Mouse (Mus musculus) kidney, embryonic 16.5 days (tissue): ENCODE measurements around the gene Tlr4. TPM values are rescaled to one million over a fixed set of nuclear protein-coding genes. Genes with fewer than 3 reads are reported as not detected.

Source experiments
- ATAC-seq: fragments of 200-750 bp; cut with Nextera tagmentation; 2 replicates; pipeline ENCODE4 v1.8.0; 2017; ENCODE audit warnings: moderate TSS enrichment; ENCODE audit not compliant: low FRiP score, low TSS enrichment
- H3K27ac ChIP-seq: fragments of 300-500 bp; sonication (generic); 2 replicates; pipeline ENCODE4 v1.5.1; 2014; ENCODE audit warnings: low read length
- H3K27me3 ChIP-seq: fragments of 300-500 bp; sonication (generic); 2 replicates; pipeline ENCODE4 v1.6.1; 2014; ENCODE audit warnings: low read length, control low read depth, mixed read lengths; ENCODE audit not compliant: insufficient read depth
- H3K36me3 ChIP-seq: fragments of 300-500 bp; sonication (generic); 2 replicates; pipeline ENCODE4 v1.6.1; 2014; ENCODE audit warnings: low read length, control low read depth, mixed read lengths; ENCODE audit not compliant: insufficient read depth
- H3K4me1 ChIP-seq: fragments of 300-500 bp; sonication (generic); 2 replicates; pipeline ENCODE4 v1.6.1; 2014; ENCODE audit warnings: low read length, control low read depth, mixed read lengths; ENCODE audit not compliant: insufficient read depth
- H3K4me2 ChIP-seq: fragments of 300-500 bp; sonication (generic); replicated peaks from 2 replicates; pipeline ENCODE4 v1.6.1; 2014; ENCODE audit warnings: low read depth, low read length
- H3K4me3 ChIP-seq: fragments of 300-500 bp; sonication (generic); 2 replicates; pipeline ENCODE4 v1.5.1; 2014; ENCODE audit warnings: mild to moderate bottlenecking, low read length
- H3K9ac ChIP-seq: fragments of 300-500 bp; sonication (generic); replicated peaks from 2 replicates; pipeline ENCODE4 v1.6.1; 2014; ENCODE audit warnings: low read length
- H3K9me3 ChIP-seq: fragments of 300-500 bp; sonication (generic); 2 replicates; pipeline ENCODE4 v1.6.1; 2016; ENCODE audit warnings: low read length, control low read depth
- WGBS: fragments of 180-500 bp; shearing (Covaris S2); extraction: QIAGEN DNeasy Blood & Tissue Kit; methylation state at CpG from one replicate; pipeline ENCODE4 v1.1.7; 2014; 5-methylcytosine and 5-hydroxymethylcytosine counted together
- polyA plus RNA-seq: library from polyadenylated mRNA; unstranded; fragments of >200 nt; fragmentation: Nextera tagmentation; extraction: Ambion mirVana; gene quantifications from 2 replicates; pipeline ENCODE4 v1.2.1, GENCODE M21; 2015

Gene Tlr4
- polyA plus RNA-seq, 1 experiment from 2014 or later = 1.6 TPM

DNA sequence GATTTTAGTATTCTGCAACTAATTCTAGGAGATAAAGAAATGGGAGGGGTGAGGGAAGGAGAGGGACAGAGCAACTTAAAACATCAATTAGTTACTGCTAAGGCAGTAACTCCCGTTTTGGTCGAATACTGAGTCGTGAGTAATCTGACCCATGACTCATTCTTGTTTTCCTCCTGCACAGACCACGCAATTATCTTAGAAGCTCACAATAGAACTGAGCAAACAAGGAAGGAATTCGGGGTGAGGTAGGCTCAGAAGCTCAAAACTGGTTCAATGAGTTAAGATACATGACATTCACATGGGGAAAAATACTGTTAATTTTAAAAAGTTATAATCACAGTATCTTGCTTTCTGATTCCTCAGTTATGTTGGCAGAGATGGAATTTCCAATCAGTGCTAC, 1.3 kb downstream of the Tlr4 start:
- Histone ChIP-seq H3K4me2 (no peak overlapping the region), H3K27ac (no peak overlapping the region), H3K4me3 (no peak overlapping the region), H3K9me3 (no peaks in the 10 kb centered on the region), H3K4me1 (peaks cover 15% of the 10 kb centered on the region; the same call in 1 of the 2 replicates), H3K27me3 (no peaks in the 10 kb centered on the region), H3K36me3 (no peaks in the 10 kb centered on the region), H3K9ac (no peak overlapping the region)
- WGBS = 13% methylated on average over 5 of the region's 5 CpGs
- peak; percentile 69; the same call in 1 of the 2 replicates for ATAC-seq

DNA sequence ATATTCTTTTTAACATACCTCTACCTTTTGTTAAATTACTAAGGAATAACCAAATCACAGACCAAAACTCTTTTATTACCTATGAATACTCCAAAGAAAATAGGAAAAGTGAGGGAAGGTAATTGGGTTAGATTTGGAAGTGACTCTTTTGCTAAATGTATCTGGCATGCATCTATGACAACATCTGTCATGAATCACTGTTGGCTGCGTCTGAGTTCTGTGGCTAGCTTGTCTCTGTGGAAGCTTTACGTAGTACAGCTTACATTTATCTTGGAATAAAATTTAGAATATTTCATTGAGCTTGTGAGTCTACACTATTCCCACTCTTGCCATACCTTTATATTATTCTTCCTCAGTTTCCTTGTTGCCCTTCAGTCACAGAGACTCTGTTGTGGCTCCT, 10.7 kb downstream of the Tlr4 start:
- H3K9ac ChIP-seq = no peak overlapping the region
- H3K27ac ChIP-seq = no peak overlapping the region
- ATAC-seq = no peak
- H3K4me2 ChIP-seq = no peak overlapping the region
- H3K4me1 ChIP-seq = no peaks in the 10 kb centered on the region
- H3K4me3 ChIP-seq = no peak overlapping the region
- WGBS = 84% methylated on average over 2 of the region's 2 CpGs
- H3K36me3 ChIP-seq = no peaks in the 10 kb centered on the region
- H3K9me3 ChIP-seq = no peaks in the 10 kb centered on the region
- H3K27me3 ChIP-seq = no peaks in the 10 kb centered on the region

GRCm38 (mm10) chr4:66843255-66843654, 15.9 kb downstream of the Tlr4 start:
- no peaks in the 10 kb centered on the region for H3K9me3 ChIP-seq
- H3K4me1 ChIP-seq = no peaks in the 10 kb centered on the region
- H3K36me3 ChIP-seq = no peaks in the 10 kb centered on the region
- H3K27me3 ChIP-seq = no peaks in the 10 kb centered on the region
- 81% methylated on average over 1 of the region's 1 CpGs for WGBS
- H3K4me3 ChIP-seq = no peak overlapping the region
- H3K27ac ChIP-seq = no peak overlapping the region
- H3K9ac ChIP-seq = no peak overlapping the region
- ATAC-seq = no peak
- H3K4me2 ChIP-seq = no peak overlapping the region

GRCm38 (mm10) chr4:66852011-66852410, 24.6 kb downstream of the Tlr4 start:
- Histone ChIP-seq H3K4me3 (no peak overlapping the region), H3K27me3 (no peaks in the 10 kb centered on the region), H3K9ac (no peak overlapping the region), H3K4me2 (no peak overlapping the region), H3K9me3 (no peaks in the 10 kb centered on the region), H3K4me1 (no peaks in the 10 kb centered on the region), H3K36me3 (no peaks in the 10 kb centered on the region), H3K27ac (no peak overlapping the region)
- 63% methylated on average over 3 of the region's 3 CpGs for WGBS
- ATAC-seq = no peak

- WGBS = 95% methylated on average over 1 of the region's 1 CpGs
- Histone ChIP-seq H3K9ac (no peak overlapping the region), H3K4me2 (no peak overlapping the region), H3K4me1 (no peaks in the 10 kb centered on the region), H3K27me3 (no peaks in the 10 kb centered on the region), H3K27ac (no peak overlapping the region), H3K9me3 (no peaks in the 10 kb centered on the region), H3K4me3 (no peak overlapping the region), H3K36me3 (no peaks in the 10 kb centered on the region)
- no peak for ATAC-seq
These were observed 29.6 kb downstream of the Tlr4 start for GRCm38 (mm10) chr4:66856992-66857391.

GRCm38 (mm10) chr4:66869919-66870318, 42.5 kb downstream of the Tlr4 start:
- Histone ChIP-seq H3K27ac (no peak overlapping the region), H3K4me2 (no peak overlapping the region), H3K9ac (no peak overlapping the region), H3K4me3 (no peak overlapping the region), H3K36me3 (no peaks in the 10 kb centered on the region), H3K4me1 (0 out of 2 replicates have a peak, but pooled peaks cover 3% of the 10 kb centered on the region), H3K27me3 (no peaks in the 10 kb centered on the region), H3K9me3 (no peaks in the 10 kb centered on the region)
- no peak for ATAC-seq
- WGBS = 71% methylated on average over 7 of the region's 7 CpGs

DNA sequence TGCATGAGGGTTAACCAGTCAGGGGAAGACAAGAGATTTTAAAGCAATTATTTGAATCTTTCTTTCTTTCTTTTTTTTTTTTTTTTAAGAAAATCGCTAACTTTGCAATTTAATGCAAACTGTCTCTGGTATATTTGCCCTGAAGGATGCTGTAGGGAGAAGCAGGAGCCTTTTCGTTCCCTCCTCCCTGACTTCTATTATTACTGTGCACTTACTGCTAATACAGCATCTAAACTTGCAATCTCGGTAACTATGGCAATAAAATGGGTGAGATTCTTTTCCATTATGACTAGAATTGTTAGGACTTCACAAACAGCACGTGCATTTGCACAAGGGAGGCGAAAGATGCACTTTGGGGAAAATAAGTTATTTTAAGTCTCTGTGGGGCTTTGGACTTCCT, 44.6 kb downstream of the Tlr4 start:
- no peak for ATAC-seq
- Histone ChIP-seq H3K4me2 (no peak overlapping the region), H3K4me3 (no peak overlapping the region), H3K9me3 (no peaks in the 10 kb centered on the region), H3K27me3 (no peaks in the 10 kb centered on the region), H3K4me1 (0 out of 2 replicates have a peak, but pooled peaks cover 3% of the 10 kb centered on the region), H3K27ac (no peak overlapping the region), H3K9ac (no peak overlapping the region), H3K36me3 (no peaks in the 10 kb centered on the region)
- 88% methylated on average over 5 of the region's 5 CpGs for WGBS

GRCm38 (mm10) chr4:66873342-66873741, 46.0 kb downstream of the Tlr4 start:
- Histone ChIP-seq H3K36me3 (no peaks in the 10 kb centered on the region), H3K27me3 (no peaks in the 10 kb centered on the region), H3K4me2 (no peak overlapping the region), H3K4me1 (0 out of 2 replicates have a peak, but pooled peaks cover 3% of the 10 kb centered on the region), H3K4me3 (no peak overlapping the region), H3K9ac (no peak overlapping the region), H3K9me3 (no peaks in the 10 kb centered on the region), H3K27ac (no peak overlapping the region)
- no peak for ATAC-seq

DNA sequence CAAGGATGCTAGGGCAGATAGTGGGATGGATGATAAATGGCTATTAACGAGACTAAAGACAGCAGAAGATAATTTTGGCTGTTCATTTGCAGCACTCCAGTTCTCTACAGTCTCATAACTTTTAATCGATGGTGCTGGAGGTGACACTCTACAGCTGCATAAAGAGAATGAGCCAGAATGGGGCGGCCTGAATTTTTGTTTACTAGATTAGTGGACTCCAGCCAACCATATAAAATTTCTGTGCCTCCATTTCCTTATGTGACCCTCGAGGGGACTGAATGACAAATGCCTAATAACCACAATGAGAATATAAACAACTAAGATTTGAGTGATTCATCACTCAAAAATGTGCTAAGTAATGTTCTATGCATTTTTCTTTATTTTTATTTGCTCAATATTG, 48.4 kb downstream of the Tlr4 start:
- Histone ChIP-seq H3K4me1 (no peaks in the 10 kb centered on the region), H3K4me3 (no peak overlapping the region), H3K27ac (no peak overlapping the region), H3K9ac (no peak overlapping the region), H3K4me2 (no peak overlapping the region), H3K9me3 (no peaks in the 10 kb centered on the region), H3K27me3 (no peaks in the 10 kb centered on the region), H3K36me3 (no peaks in the 10 kb centered on the region)
- 49% methylated on average over 4 of the region's 4 CpGs for WGBS
- ATAC-seq = no peak

DNA sequence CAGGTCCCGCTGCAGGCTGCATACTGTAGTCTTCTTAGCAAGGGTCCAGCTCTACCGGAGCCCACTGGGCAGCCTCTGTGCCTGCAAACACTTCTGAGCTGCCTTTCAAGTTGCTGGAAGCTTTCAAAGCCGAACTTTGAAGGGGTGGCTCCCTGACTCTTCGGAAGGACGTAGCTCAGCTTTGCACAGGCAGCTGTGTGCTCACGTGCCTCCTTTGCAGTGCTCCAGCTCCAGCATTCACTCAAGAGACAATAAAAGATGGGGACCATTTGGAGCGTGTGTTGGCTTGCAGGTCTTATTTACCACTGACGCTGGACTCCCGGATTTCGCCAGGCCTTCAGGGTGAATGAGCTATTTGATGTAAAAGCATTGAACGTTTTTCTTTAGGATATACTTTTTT, 50.2 kb downstream of the Tlr4 start:
- WGBS = 50% methylated on average over 11 of the region's 11 CpGs

DNA sequence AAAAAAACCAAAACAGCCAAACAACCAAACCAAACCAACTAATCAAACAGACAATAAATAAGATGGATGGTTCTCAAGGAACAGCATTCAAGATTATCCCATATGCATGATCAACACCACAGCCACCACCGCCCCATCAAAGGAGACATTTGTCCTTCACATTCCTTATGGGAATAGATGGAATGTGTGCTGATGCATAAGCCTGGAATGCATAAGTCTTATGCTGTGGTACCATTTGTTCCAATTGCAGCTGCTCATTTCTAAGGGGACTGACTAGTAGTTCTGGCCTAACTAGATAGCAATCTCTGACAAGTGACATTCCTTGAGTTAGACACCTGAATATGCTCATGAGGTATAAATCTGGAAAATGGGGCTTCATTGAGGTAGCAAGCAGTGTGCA, 54.1 kb downstream of the Tlr4 start:
- Histone ChIP-seq H3K27me3 (no peaks in the 10 kb centered on the region), H3K9me3 (no peaks in the 10 kb centered on the region), H3K36me3 (no peaks in the 10 kb centered on the region), H3K4me2 (no peak overlapping the region), H3K4me3 (no peak overlapping the region), H3K4me1 (no peaks in the 10 kb centered on the region), H3K9ac (no peak overlapping the region), H3K27ac (no peak overlapping the region)
- no peak for ATAC-seq
- WGBS = 85% methylated on average over 1 of the region's 1 CpGs

More for the DNA sequence above, 50.2 kb downstream of the Tlr4 start:
- no peak overlapping the region for H3K27ac ChIP-seq
- no peaks in the 10 kb centered on the region for H3K9me3 ChIP-seq
- H3K36me3 ChIP-seq = no peaks in the 10 kb centered on the region
- ATAC-seq = no peak
- H3K4me2 ChIP-seq = no peak overlapping the region
- H3K27me3 ChIP-seq = no peaks in the 10 kb centered on the region
- H3K9ac ChIP-seq = no peak overlapping the region
- no peaks in the 10 kb centered on the region for H3K4me1 ChIP-seq
- H3K4me3 ChIP-seq = no peak overlapping the region
